Mouse (Mus musculus) lung, postnatal 0 days (tissue): ENCODE results near the gene Tango6.
A peak's percentile ranks its signal among the peaks of the same experiment; 100 is the strongest.

Source experiments
- CTCF ChIP-seq: IDR thresholded peaks from 2 replicates; pipeline ENCODE4 v1.5.1; 2016; ENCODE audit warnings: antibody characterized with exemption, mild to moderate bottlenecking
- EP300 ChIP-seq: IDR thresholded peaks from 2 replicates; pipeline ENCODE4 v1.6.1; 2016; ENCODE audit warnings: antibody characterized with exemption, mild to moderate bottlenecking, control low read depth

DNA sequence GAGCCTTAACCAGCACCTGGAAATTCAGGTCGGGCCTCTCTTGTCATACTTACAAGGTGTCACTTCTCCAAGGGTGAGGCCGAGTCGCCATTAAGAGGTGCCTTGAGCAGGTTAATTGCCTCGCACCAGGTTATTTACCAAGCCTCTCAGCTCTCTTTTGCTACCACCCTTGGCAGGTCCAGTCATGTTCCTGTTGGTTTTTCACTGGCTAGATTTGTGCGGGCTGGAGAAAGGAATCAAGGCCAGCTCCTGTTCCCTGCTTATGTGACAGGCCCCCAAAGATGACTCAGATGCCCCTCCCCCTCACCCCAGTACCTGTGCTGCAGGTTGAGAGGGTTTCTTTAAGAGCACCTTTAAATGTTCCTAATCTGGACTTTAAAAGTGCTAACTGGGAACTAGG lies 36.1 kb upstream of the Tango6 start:
- TF ChIP-seq CTCF (no peak), EP300 (peak; percentile 76; the same call in 1 of the 2 replicates)
